Mouse (Mus musculus) limb, embryonic 12.5 days (tissue): ENCODE results near the gene Krt31. TPM values are rescaled to one million over a fixed set of nuclear protein-coding genes. Genes with fewer than 3 reads are reported as not detected.

Experiments
- ATAC-seq: fragments of 200-750 bp; cut with Nextera tagmentation; 2 replicates; pipeline ENCODE4 v1.8.0; 2017; ENCODE audit warnings: low read depth, moderate TSS enrichment; ENCODE audit not compliant: insufficient number of reproducible peaks, insufficient read depth, low FRiP score, low TSS enrichment
- H3K27ac ChIP-seq: fragments of 300-500 bp; sonication (generic); 2 replicates; pipeline ENCODE4 v1.5.1; 2016; ENCODE audit warnings: mild to moderate bottlenecking, moderate library complexity
- H3K27me3 ChIP-seq: fragments of 300-500 bp; sonication (generic); 2 replicates; pipeline ENCODE4 v1.6.1; 2016; ENCODE audit warnings: mild to moderate bottlenecking, moderate library complexity
- H3K36me3 ChIP-seq: fragments of 300-500 bp; sonication (generic); 2 replicates; pipeline ENCODE4 v1.6.1; 2016; ENCODE audit warnings: mild to moderate bottlenecking, moderate library complexity
- H3K4me1 ChIP-seq: fragments of 300-500 bp; sonication (generic); replicated peaks from 2 replicates; pipeline ENCODE4 v1.6.1; 2016
- H3K4me2 ChIP-seq: fragments of 300-500 bp; sonication (generic); 2 replicates; pipeline ENCODE4 v1.6.1; 2016; ENCODE audit warnings: mild to moderate bottlenecking, moderate library complexity
- H3K4me3 ChIP-seq: fragments of 300-500 bp; sonication (generic); replicated peaks from 2 replicates; pipeline ENCODE4 v1.5.1; 2016; ENCODE audit warnings: mild to moderate bottlenecking
- H3K9ac ChIP-seq: fragments of 300-500 bp; sonication (generic); replicated peaks from 2 replicates; pipeline ENCODE4 v1.6.1; 2016; ENCODE audit warnings: mild to moderate bottlenecking, moderate library complexity
- H3K9me3 ChIP-seq: fragments of 300-500 bp; sonication (generic); 2 replicates; pipeline ENCODE4 v1.6.1; 2016; ENCODE audit warnings: mild to moderate bottlenecking, moderate library complexity
- WGBS: fragments of 180-500 bp; shearing (Covaris S2); methylation state at CpG from one replicate; pipeline ENCODE4 v1.1.7; 2016; 5-methylcytosine and 5-hydroxymethylcytosine counted together
- polyA plus RNA-seq: library from polyadenylated mRNA; unstranded; fragments of >200 nt; fragmentation: Nextera tagmentation; extraction: Ambion mirVana; gene quantifications from 2 replicates; pipeline ENCODE4 v1.2.1, GENCODE M21; 2016

The Krt31 gene
- polyA plus RNA-seq, 1 experiment from 2014 or later = not detected

DNA sequence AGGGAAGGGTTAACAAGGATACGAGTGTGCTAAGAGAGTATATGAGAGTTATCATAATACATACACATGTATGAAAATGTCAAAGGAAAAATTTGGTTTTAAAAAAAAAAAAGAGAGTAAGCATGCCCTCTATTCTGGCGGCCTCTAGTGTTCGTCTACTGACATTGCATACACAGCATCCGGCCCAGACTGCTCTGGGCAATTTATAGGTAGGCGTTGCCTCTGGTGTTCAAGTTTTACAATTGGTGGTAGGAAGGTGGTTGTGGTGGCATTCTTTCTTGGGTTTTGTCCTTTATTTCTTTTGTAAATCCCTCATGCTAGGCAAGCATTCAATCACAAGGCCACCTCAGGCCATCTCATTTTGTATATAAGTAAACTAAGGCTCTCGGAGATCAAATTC is 45.5 kb downstream of the Krt31 start:
- Histone ChIP-seq H3K36me3 (no peaks in the 10 kb centered on the region), H3K4me2 (no peak overlapping the region), H3K4me1 (no peaks in the 10 kb centered on the region), H3K9me3 (peaks cover 7% of the 10 kb centered on the region; the same call in 1 of the 2 replicates), H3K27me3 (no peaks in the 10 kb centered on the region), H3K9ac (no peak overlapping the region), H3K27ac (no peak overlapping the region), H3K4me3 (no peak overlapping the region)
- no peak for ATAC-seq
- WGBS = 23% methylated on average over 6 of the region's 6 CpGs

- no peak for ATAC-seq
- no peaks in the 10 kb centered on the region for H3K36me3 ChIP-seq
- no peak overlapping the region for H3K4me2 ChIP-seq
- peaks cover 3% of the 10 kb centered on the region for H3K4me1 ChIP-seq
- H3K9ac ChIP-seq = no peak overlapping the region
- no peak overlapping the region for H3K4me3 ChIP-seq
- peaks cover 7% of the 10 kb centered on the region; the same call in 1 of the 2 replicates for H3K9me3 ChIP-seq
- WGBS = 93% methylated on average over 7 of the region's 7 CpGs
- no peak overlapping the region for H3K27ac ChIP-seq
- H3K27me3 ChIP-seq = peaks cover 13% of the 10 kb centered on the region
These were observed 51.3 kb downstream of the Krt31 start for GRCm38 (mm10) chr11:99999091-99999490.

Other genes with a start within 250 kb of the Krt31 start
- not detected in 2 replicates for gene Gm11554, start 246.1 kb downstream of the Krt31 start, polyA plus RNA-seq
- not detected in 2 replicates for gene Krtap4-13, start 240.7 kb downstream of the Krt31 start, polyA plus RNA-seq
- not detected in 2 replicates for gene Gm11564, start 234.9 kb downstream of the Krt31 start, polyA plus RNA-seq
- gene 2300003K06Rik, start 212.5 kb downstream of the Krt31 start, polyA plus RNA-seq = not detected in 2 replicates
- gene Krtap4-16, start 198.9 kb downstream of the Krt31 start, polyA plus RNA-seq = not detected in 2 replicates
- not detected in 2 replicates for gene Gm11568, start 192.6 kb downstream of the Krt31 start, polyA plus RNA-seq
- not detected in 2 replicates for gene Gm11559, start 186.1 kb downstream of the Krt31 start, polyA plus RNA-seq
- not detected in 2 replicates for gene Krtap9-1, start 177.2 kb downstream of the Krt31 start, polyA plus RNA-seq
- gene Gm11567, start 171.4 kb downstream of the Krt31 start, polyA plus RNA-seq = not detected in 2 replicates
- not detected in 2 replicates for gene Krtap31-1, start 142.6 kb downstream of the Krt31 start, polyA plus RNA-seq
- gene Gm11565, start 135.8 kb downstream of the Krt31 start, polyA plus RNA-seq = not detected in 2 replicates
- gene Krtap31-2, start 114.3 kb downstream of the Krt31 start, polyA plus RNA-seq = not detected in 2 replicates
- not detected in 2 replicates for gene Krtap9-5, start 102.1 kb downstream of the Krt31 start, polyA plus RNA-seq
- not detected in 2 replicates for gene Krtap29-1, start 71.5 kb downstream of the Krt31 start, polyA plus RNA-seq
- not detected in 2 replicates for gene Krtap16-1, start 64.0 kb downstream of the Krt31 start, polyA plus RNA-seq
- 1.4 and 1.9 TPM in 2 replicates for gene Krtap17-1, start 56.6 kb downstream of the Krt31 start, polyA plus RNA-seq
- gene Krt33a, start 34.3 kb downstream of the Krt31 start, polyA plus RNA-seq = not detected in 2 replicates
- gene Krt33b, start 20.7 kb downstream of the Krt31 start, polyA plus RNA-seq = 0.18 and 0.27 TPM in 2 replicates
- not detected in 2 replicates for gene Krt34, start 9.0 kb downstream of the Krt31 start, polyA plus RNA-seq
- not detected in 2 replicates for gene Krt32, start 37.7 kb upstream of the Krt31 start, polyA plus RNA-seq
- gene Krt35, start 45.7 kb upstream of the Krt31 start, polyA plus RNA-seq = 0.28 and 0.70 TPM in 2 replicates
- gene Krt36, start 55.1 kb upstream of the Krt31 start, polyA plus RNA-seq = 0.13 and 0.16 TPM in 2 replicates
- not detected in 2 replicates for gene Krt13, start 71.0 kb upstream of the Krt31 start, polyA plus RNA-seq
- 42.4 and 61.2 TPM in 2 replicates for gene Krt15, start 85.4 kb upstream of the Krt31 start, polyA plus RNA-seq
- 8.4 and 8.7 TPM in 2 replicates for gene Krt19, start 98.1 kb upstream of the Krt31 start, polyA plus RNA-seq
- not detected in 2 replicates for gene Krt9, start 142.7 kb upstream of the Krt31 start, polyA plus RNA-seq
- gene Krt14, start 157.0 kb upstream of the Krt31 start, polyA plus RNA-seq = 144 and 160 TPM in 2 replicates
- gene Krt16, start 198.4 kb upstream of the Krt31 start, polyA plus RNA-seq = not detected in 2 replicates
- 41.6 and 47.9 TPM in 2 replicates for gene Krt17, start 210.5 kb upstream of the Krt31 start, polyA plus RNA-seq
- gene Krt42, start 219.3 kb upstream of the Krt31 start, polyA plus RNA-seq = not detected in 2 replicates